Mouse (Mus musculus): ENCODE data around the gene Zfp40. TPM values are rescaled to one million over a fixed set of nuclear protein-coding genes. Genes with fewer than 3 reads are reported as not detected.

The Zfp40 gene
- 17.6 and 18.3 TPM in 2 replicates for polyA plus RNA-seq (2015; fragmentation: Nextera tagmentation; extraction: Ambion mirVana)

GRCm38 (mm10) chr17:23192453-23193379, at the start of gene Zfp40:
Gene Zfp40, minus strand, starts transcription at chr17:23193252.

Other genes starting within 250 kb of the Zfp40 start
- gene Vmn2r-ps130, start 132.1 kb downstream of the Zfp40 start, polyA plus RNA-seq (2015; fragmentation: Nextera tagmentation; extraction: Ambion mirVana) = not detected in 2 replicates
- not detected in 2 replicates for gene Vmn2r114, start 119.3 kb upstream of the Zfp40 start, polyA plus RNA-seq (2015; fragmentation: Nextera tagmentation; extraction: Ambion mirVana)
- gene Vmn2r115, start 150.5 kb upstream of the Zfp40 start, polyA plus RNA-seq (2015; fragmentation: Nextera tagmentation; extraction: Ambion mirVana) = not detected in 2 replicates
- gene Vmn2r116, start 191.4 kb upstream of the Zfp40 start, polyA plus RNA-seq (2015; fragmentation: Nextera tagmentation; extraction: Ambion mirVana) = not detected in 2 replicates